Mouse (Mus musculus) gastrocnemius, postnatal 36 days (tissue): ENCODE data around the gene Plb1. TPM values are rescaled to one million over a fixed set of nuclear protein-coding genes. Genes with fewer than 3 reads are reported as not detected.

Experiments
- DNase-seq, 2 experiments: peaks; one replicate each; pipeline ENCODE4 v3.0.0; 2022
- intact Hi-C: fragments of 180-260 bp; cut with DNase I; formaldehyde crosslinking; loops from one replicate; pipeline ENCODE4 v1.15.1; 2025
- total RNA-seq, 2 experiments: library from RNA; stranded (reverse); gene quantifications; 2 replicates each; pipeline ENCODE4 v1.2.3; 2021

Gene Plb1
- total RNA-seq, 2 experiments from 2014 or later = 1.3 to 1.6 TPM

GRCm38 (mm10) chr5:32314731-32315130 is 82.2 kb downstream of the Plb1 start:
- intact Hi-C loops = no loop called here
- no peak for DNase-seq

- intact Hi-C loops = loop anchor here (2.0 to 5.0 kb wide), 3 partner anchors 137 to 195 kb away; partner anchors contain the start of gene Ppp1cb
- DNase-seq = no peak
These were observed 89.8 kb downstream of the Plb1 start for GRCm38 (mm10) chr5:32322146-32322811.

DNA sequence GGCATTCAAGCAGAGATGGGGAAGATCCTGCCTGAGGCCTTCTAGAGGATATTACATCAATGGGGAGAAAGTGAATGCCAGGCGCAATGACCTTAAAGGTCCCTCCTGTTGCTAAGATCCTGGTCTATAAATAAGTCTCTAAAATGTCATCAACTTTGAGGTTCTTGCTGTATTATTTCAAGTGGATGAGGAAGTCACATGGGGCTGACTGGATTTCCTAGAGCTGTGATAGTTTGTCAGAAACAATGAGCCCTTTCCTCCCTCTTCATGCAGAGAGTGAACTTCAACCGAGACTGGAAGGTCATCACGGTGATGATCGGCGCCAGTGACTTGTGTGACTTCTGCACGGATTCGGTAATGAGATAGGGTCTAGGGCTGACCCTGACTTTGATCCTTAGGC is 95.6 kb downstream of the Plb1 start:
- no peak for DNase-seq
- intact Hi-C loops = no loop called here

- intact Hi-C loops = no loop called here
- no peak for DNase-seq
These were observed 100.1 kb downstream of the Plb1 start for GRCm38 (mm10) chr5:32332591-32332990.

GRCm38 (mm10) chr5:32335172-32335571 is 102.7 kb downstream of the Plb1 start:
- intact Hi-C loops = no loop called here
- DNase-seq = no peak

DNA sequence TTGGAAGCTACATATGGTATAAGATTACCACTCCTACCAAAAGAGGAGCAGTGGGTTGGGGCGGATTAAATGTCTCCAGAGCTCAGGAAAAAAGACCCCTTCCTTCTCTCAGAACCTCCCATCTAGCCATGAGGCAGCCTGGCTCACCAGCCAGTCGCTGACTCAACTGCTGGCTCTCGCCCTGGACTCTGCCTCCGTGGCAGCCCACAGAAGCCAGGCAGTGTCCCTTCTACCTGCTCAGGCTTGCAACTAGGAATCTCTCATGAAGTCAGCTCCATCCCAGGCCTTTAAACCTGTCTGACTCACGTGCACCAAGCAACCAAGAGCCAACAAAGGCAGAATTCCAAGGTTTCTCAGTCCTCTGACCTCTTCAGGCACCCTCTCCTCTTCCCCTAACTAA is 103.6 kb downstream of the Plb1 start:
- no peak for DNase-seq
- intact Hi-C loops = no loop called here

DNA sequence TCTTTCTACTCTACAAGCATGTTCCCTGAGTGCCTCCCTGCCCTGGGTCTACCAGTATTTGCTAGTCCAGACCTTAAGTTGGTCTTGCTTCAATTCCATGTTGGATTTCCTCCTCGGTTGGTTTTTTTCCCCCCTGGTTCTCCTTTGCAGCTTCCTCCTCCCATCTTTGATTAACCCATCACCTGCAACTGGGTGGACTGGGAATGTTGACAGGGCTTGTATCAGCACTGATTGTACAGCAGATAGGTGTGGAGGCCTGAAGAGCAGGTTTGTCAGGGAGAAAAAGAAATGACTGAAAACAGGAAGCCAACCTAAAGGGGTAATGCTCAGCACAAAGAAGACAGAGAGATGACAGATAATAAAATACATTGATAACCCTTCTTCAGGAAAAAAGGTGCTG is 104.8 kb downstream of the Plb1 start:
- intact Hi-C loops = no loop called here
- DNase-seq = no peak

DNA sequence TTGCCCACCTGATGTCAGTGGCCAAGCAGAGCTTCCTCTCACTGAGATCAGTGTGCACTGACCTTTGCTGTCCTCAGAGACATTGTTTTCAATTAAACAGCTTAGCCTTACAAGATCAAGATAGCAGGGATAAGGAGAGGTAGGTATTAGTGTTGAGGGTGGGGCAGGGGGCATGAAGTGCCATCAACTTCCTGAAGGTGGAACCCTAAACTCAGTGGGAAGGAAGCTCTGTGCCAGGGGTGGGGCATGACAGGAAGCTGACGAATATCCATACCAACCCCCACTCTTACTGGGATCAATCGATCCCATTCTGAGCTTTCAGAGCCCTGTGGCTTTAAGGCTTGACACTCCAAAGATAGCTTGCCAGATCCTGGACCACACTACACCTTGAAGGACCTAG is 105.8 kb downstream of the Plb1 start:
- no peak for DNase-seq
- intact Hi-C loops = no loop called here

GRCm38 (mm10) chr5:32338766-32339165 is 106.3 kb downstream of the Plb1 start:
- intact Hi-C loops = no loop called here
- DNase-seq = no peak

GRCm38 (mm10) chr5:32340246-32340645 is 107.7 kb downstream of the Plb1 start:
- DNase-seq = no peak
- intact Hi-C loops = no loop called here

DNA sequence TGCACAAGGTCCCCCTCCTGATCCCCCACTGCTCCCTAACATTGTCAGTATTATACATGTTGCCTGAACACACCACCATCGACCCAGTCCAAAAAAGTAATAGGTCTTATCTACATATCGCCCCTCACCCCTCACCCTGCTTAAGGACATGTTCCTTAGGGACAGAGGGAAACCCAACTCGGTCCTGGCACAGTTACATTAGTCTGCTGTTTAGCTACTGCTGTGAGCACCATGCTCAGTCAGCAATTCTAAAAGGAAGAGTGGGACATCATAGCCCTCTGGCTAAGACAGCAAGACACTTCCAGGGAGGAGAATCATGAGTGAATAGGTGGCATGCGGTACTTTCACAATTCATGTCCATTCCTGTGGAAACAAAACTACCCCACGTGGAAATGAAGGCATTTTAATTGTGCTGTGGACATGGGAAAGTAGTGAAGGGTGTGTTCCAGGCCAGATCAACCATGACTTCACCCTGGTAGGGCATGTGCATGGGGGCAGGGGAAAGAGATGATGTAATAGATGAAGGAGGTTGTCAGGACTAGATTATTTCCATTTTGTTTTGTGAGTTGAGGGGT is 110.3 kb downstream of the Plb1 start:
- no peak for DNase-seq
- intact Hi-C loops = no loop called here

DNA sequence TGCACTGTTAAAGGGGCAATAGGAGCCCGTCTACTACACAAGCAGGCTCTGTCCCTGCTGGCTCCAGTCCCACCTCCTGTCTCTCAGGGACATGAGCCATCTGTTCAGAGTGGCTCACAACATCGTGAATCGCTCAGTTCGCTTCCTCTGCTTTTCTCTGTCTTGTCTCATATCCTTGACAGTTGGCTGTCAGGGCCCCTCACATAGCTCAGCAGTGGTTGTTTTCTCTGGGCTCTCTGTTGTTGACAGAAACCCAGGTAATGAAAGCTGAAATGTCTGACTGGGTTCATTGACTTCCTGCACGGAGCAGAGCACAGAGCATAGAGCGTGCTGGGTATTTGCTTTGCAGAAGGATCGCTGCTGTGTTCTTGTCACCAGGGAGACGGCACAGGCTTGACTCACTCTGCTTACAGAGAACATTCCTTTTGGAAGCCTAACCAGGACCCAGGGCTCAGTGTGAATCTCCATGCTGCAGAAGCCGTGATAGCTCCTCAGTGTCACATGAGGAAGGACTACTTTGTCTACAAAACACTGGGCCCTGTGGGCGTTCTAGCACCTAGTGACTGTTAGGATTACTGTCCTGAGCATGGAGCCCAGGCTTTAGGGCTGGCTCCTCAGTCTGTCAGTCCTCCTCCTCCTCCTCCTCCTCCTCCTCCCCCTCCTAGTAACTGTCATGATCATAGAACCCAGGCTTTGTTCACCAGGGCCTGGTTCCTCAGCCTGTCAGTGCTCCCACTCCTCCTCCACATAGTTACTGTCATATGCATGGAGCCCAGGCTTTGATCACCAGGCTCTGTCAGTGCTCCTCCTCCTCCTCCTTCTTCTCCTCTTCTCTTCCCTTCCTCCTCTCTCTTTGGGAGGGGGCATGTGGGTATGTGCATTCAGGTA is 113.8 kb downstream of the Plb1 start:
- DNase-seq = peak; percentile 34 to 41
- intact Hi-C loops = no loop called here

DNA sequence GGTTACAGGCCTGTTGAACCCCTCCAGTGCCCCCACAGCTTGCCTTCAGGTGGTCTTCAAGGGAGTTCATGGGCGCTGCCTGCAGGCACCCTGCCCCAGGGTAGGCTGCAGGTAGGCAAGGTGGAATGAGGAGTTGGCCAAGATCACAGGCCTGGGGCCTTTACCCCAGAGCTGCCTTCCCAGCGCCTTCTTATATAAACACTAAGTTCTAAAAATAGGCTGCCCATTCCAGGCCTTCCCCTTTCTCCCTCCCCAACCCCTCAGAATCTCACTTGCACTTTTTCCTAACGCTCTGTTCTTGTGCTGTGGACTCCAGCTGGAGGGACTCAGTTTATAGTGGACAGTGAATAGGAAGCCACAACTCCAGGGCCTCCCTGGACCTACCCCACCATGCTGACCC is 117.2 kb downstream of the Plb1 start:
- no peak for DNase-seq
- intact Hi-C loops = no loop called here

DNA sequence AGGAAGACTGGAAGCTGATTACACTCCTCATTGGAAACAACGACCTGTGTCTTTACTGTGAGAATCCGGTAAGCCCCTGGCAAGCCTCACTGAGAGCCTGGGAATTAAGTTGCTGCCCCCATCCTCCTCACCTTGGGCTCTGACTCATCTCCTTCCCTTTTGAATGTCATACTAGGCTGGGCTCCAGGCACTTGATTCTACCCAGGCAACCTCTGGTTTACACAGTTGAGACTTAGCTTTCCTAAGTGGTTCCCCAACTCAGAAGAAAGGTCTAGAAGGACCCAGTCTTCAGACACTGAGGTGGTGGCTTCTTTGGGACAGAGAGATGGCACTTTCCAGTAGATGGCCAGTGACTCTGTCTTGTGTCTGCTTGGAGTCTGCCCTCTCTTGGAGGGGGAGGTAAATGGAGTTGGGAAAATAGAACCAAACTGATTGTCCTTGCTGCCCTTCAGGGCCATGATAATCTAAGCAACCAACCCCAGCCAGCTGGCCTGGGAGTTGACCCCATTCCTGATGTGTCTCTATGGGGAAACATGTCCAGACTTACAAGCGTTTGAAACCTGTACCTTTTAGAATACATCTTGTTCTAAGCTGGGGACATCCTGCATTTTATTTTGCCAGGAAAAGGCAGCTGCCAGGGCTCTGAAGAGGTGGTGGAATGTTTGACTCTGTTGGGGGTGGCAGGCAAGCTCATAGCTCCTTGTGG is 118.2 kb downstream of the Plb1 start:
- intact Hi-C loops = no loop called here
- DNase-seq = peak in 1 of 2 experiments; percentile 22

- intact Hi-C loops = no loop called here
- peak in 1 of 2 experiments; percentile 48 for DNase-seq
These were observed 119.4 kb downstream of the Plb1 start for GRCm38 (mm10) chr5:32351721-32352465.

GRCm38 (mm10) chr5:32352845-32353244 is 120.3 kb downstream of the Plb1 start:
- intact Hi-C loops = no loop called here
- no peak for DNase-seq

DNA sequence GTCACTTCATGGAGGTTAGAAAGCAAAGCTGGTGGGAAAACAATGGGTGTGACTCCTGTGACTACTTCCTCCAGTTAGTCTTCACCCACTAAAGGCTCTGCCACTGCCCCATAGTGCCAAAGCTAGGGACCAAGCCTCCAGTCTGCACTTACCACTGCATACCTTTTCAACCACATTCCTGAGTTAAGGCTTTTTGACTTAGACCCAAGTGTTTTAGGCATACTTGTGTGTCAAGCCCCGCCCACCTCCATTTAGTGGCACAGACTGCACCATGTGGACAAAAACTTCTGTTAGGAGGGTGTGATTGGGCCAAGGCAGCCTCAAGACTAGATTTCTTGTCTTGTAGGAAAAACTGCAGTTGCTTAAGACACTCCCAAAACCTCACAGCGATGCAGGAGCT is 120.8 kb downstream of the Plb1 start:
- DNase-seq = no peak
- intact Hi-C loops = no loop called here

- intact Hi-C loops = loop anchor here (5.0 kb wide), 1 partner anchor 47 kb away; no protein-coding TSS in a partner anchor
- no peak for DNase-seq
These were observed 128.0 kb downstream of the Plb1 start for GRCm38 (mm10) chr5:32360511-32360910.

DNA sequence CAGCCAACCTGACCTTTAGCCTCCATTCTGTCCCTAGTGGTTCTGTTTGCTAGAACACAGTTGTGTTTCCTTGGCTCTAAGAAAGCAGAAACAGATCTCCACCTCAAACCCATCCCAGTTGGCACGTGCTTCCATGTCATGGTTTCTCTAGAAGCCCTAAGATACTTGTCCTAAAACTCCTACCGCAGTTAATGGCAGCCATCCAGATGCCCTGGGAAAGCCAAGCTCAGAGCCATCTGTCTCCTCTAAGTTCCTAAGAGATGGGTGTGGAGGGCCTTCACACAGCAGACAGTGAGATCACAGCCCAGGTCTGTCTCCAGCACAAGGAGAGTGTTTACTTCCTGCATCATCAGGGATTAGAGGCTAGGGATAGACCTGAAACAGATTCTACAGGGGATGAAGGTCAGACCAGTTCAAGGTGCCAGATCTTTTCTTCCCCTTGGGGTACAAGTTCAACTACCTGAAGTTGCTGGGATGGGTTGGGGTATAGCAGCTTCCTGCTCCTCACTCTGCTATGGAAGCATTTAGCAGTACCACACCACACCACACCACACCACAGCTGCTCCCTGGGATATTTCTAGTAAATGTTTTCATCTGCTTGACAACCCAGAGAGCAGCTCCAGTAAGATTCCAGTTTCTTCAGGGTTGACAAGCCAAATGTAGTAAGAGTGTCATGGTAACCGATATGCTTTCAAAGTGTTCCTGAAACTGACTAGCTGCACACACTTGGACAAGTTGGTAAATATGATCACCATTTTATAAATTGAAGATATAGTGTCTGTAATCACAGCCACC is 129.1 kb downstream of the Plb1 start:
- intact Hi-C loops = loop anchor here (5.0 kb wide), 1 partner anchor 46 kb away; no protein-coding TSS in a partner anchor

More for the DNA sequence above, 129.1 kb downstream of the Plb1 start:
- no peak for DNase-seq
